Mouse (Mus musculus) layer of hippocampus, adult 2 months (tissue): ENCODE measurements around the gene Zfp653. TPM values are rescaled to one million over a fixed set of nuclear protein-coding genes. Genes with fewer than 3 reads are reported as not detected.

ENCODE experiments used
- DNase-seq, 2 experiments: peaks; one replicate each; pipeline ENCODE4 v3.0.0; 2022; ENCODE audit warnings: low spot score in 2 of 2
- H3K27ac ChIP-seq: fragments of 200-600 bp; 2 replicates; pipeline ENCODE4 v1.8.1; 2022
- H3K4me3 ChIP-seq: fragments of 200-600 bp; 2 replicates; pipeline ENCODE4 v1.8.1; 2022; ENCODE audit warnings: mild to moderate bottlenecking
- CTCF ChIP-seq: fragments of 200-600 bp; conservative IDR thresholded peaks from 2 replicates; pipeline ENCODE4 v1.8.1; 2022; ENCODE audit warnings: antibody characterized with exemption, mild to moderate bottlenecking, moderate library complexity
- microRNA-seq, 2 experiments: library from miRNA; unstranded; fragments of <30 nt; microRNA quantifications; one replicate each; pipeline ENCODE4 v1.2.0; 2021
- total RNA-seq, 2 experiments: library from RNA; stranded (reverse); gene quantifications; 2 replicates each; pipeline ENCODE4 v1.2.3; 2021

The Zfp653 gene
- total RNA-seq, 2 experiments from 2014 or later = 22.3 to 25.2 TPM

DNA sequence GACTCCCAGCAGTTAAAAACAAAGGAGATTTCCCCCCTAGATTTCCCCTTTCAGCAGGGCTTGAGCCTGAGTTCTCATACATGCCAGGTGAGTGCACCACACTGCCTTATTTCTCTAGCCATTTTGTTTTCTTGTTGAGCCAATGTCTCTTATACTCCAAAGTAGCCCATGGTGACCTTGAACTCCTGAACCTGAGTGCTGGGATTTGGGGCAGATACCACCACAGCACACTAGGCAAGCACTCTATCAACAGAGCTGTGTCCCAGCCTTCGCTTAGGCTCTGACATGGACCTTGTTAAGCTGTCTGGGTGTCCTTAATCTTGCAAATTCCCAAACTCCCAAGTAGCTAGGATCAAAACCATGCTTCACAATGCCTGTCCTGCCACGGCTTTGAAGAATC is 29.3 kb downstream of the Zfp653 start:
- Histone ChIP-seq H3K4me3 (no peak overlapping the region), H3K27ac (no peak overlapping the region)
- no peak for TF ChIP-seq CTCF
- no peak for DNase-seq

GRCm38 (mm10) chr9:22037826-22038225 is 33.4 kb downstream of the Zfp653 start:
- H3K27ac ChIP-seq = no peak overlapping the region
- H3K4me3 ChIP-seq = no peak overlapping the region
- TF ChIP-seq CTCF = no peak; the same call in 1 of the 2 replicates
- no peak for DNase-seq

DNA sequence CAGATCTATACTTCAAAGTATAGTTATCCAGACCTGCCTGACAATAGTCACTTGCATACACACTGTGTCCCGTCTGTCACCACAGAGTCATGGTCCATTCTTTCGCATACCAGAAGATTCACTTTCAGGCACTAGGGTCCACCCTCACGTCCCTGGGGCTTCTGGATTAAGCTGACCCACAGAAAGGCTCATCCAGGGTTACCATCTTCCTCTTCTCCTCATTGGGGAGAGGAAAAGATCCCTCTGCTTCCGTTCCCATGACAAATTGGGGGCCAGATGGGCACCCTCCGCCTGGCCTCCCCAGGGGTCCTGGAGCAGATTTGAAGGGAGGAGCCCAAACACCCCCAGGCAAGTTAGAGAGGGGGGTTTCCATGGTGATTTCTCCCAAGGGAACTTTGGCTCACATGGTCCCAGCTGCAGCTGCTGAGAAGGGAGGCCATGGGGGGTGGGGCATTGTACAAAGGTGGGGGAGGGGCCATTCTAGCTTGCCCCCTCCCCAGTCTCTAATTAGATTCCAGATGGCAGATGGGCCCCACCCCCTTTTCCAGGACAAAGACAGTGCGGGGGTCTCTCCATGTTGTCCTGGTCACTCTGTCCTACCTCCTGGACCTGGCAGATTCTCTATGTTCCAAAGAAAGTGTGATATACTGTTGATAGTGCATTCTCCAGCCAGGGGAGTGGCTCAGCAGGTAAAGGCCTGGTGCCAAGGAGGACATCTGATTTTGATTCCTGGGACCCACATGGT is 35.7 kb downstream of the Zfp653 start:
- Histone ChIP-seq H3K27ac (peak overlapping the region; percentile 3; the same call in 1 of the 2 replicates), H3K4me3 (no peak overlapping the region)
- no peak for TF ChIP-seq CTCF
- DNase-seq = no peak

DNA sequence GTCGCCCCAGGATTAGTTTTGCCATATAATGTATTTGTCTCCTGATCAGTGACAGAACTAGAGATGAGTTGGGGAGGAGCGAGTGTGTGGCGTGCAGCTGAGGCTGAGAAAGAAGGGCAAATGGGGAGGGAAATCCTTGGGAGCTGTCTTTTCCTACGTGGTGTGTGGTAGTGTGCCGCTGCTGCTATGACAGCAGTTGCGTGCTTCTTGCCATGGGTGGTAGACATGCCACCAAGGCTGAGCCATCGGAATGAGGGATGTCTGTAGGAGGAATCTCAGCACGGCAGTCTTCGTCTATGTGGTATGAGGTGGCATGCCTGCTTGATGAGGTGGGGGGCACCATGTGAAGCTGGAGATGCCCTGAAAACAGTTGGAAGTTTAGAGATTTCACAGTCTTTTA is 40.8 kb downstream of the Zfp653 start:
- no peak for TF ChIP-seq CTCF
- peak overlapping the region; percentile 41; the same call in 1 of the 2 replicates for H3K27ac ChIP-seq
- H3K4me3 ChIP-seq = no peak overlapping the region
- no peak for DNase-seq

DNA sequence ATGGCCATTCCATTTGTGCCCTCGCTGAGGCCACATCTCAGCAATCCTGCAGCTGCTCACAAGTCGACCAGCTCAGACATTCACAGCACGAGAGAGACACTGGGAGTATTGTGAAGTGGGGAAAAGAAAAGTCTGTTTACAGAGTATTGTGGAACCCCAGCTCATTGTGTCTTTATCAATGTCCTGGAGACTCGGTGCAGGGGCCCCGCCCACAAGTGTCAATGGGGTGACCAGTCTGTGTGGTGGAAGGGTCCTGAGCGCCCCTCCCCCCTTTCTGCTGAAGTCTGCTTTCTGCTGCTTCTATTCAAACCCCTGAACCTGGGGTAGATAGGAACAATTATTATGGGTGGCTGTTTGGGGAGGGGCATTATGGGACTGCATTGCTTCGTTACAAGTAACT is 42.7 kb downstream of the Zfp653 start:
- Histone ChIP-seq H3K27ac (peak overlapping the region; percentile 51), H3K4me3 (no peak overlapping the region)
- no peak for TF ChIP-seq CTCF
- DNase-seq = no peak

- Histone ChIP-seq H3K27ac (peak overlapping the region; percentile 81), H3K4me3 (no peak overlapping the region)
- no peak for DNase-seq
- no peak for TF ChIP-seq CTCF
Observed at GRCm38 (mm10) chr9:22024592-22024991, 46.6 kb downstream of the Zfp653 start.

GRCm38 (mm10) chr9:22017208-22017825 is 53.9 kb downstream of the Zfp653 start:
- no peak for TF ChIP-seq CTCF
- DNase-seq = no peak
- H3K27ac ChIP-seq = no peak overlapping the region
- H3K4me3 ChIP-seq = no peak overlapping the region

- Histone ChIP-seq H3K4me3 (no peak overlapping the region), H3K27ac (no peak overlapping the region)
- no peak for DNase-seq
- TF ChIP-seq CTCF = no peak
Observed at GRCm38 (mm10) chr9:22016245-22016644, 54.9 kb downstream of the Zfp653 start.

DNA sequence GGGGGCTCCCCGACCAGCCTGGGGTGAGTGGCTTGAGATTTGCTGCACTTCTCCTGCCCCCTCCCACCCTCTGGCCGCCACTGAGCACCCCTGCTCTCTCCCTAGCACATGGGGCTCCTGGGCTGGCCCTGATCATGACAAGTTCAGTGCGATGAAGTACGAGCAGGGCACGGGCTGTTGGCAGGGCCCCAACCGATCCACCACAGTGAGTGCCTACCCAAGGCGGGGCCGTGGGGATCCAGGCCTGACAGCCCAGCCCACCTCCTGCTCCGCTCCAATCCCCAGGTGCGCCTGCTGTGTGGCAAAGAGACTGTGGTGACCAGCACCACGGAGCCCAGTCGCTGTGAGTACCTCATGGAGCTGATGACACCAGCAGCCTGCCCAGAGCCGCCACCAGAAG is 58.4 kb downstream of the Zfp653 start:
- no peak for TF ChIP-seq CTCF
- DNase-seq = no peak

DNA sequence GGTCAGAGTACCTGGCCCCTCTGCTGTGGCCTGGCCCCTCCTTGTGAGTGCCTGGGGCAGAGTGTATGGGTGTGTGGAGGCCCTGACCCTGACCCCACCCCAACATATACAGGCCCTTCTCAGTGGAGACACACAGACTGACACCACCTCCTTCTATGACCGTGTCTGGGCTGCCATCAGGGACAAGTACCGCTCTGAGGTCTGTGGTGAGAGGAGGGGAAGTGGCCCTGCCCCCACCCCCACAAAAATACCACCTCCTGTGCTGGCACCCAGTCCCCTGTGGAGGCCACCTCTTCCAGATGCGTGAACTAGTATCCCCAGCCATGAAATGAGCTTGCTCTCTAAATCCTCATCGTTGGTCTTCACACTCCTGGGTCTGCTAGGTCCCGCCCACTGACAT is 60.1 kb downstream of the Zfp653 start:
- no peak for TF ChIP-seq CTCF
- H3K27ac ChIP-seq = no peak overlapping the region
- no peak for DNase-seq
- H3K4me3 ChIP-seq = no peak overlapping the region

More for the DNA sequence above, 58.4 kb downstream of the Zfp653 start:
- no peak overlapping the region for H3K27ac ChIP-seq
- H3K4me3 ChIP-seq = no peak overlapping the region

Small RNA genes within 50 kb of the gene (microRNA-seq; reads per million reads assigned to microRNA genes)
- gene Mir7084 = 0 to 1.8 reads per million in 2 experiments

Other genes starting within 250 kb of the Zfp653 start
- not detected for gene Angptl8, start 235.9 kb downstream of the Zfp653 start, total RNA-seq
- 10 to 100 TPM; 12.2 to 13.6 TPM for gene Dock6, start 218.7 kb downstream of the Zfp653 start, total RNA-seq
- gene Rab3d, start 153.2 kb downstream of the Zfp653 start, total RNA-seq = 10 to 100 TPM; 16.7 to 18.8 TPM
- gene Ccdc159, start 143.9 kb downstream of the Zfp653 start, total RNA-seq = 10 to 100 TPM; 18.9 to 21.4 TPM
- 10 to 100 TPM; 44.4 to 45.9 TPM for gene Tmem205, start 143.8 kb downstream of the Zfp653 start, total RNA-seq
- 100 to 1,000 TPM; 297 to 300 TPM for gene Plppr2, start 134.3 kb downstream of the Zfp653 start, total RNA-seq
- 10 to 100 TPM; 14.8 to 15.9 TPM for gene Swsap1, start 115.6 kb downstream of the Zfp653 start, total RNA-seq
- gene Epor, start 107.9 kb downstream of the Zfp653 start, total RNA-seq = 1 to 10 TPM; 7.8 to 9.1 TPM
- gene Rgl3, start 81.9 kb downstream of the Zfp653 start, total RNA-seq = 1 to 10 TPM; 2.9 to 3.8 TPM
- 1 to 10 TPM; 8.5 to 9.2 TPM for gene Ccdc151, start 68.7 kb downstream of the Zfp653 start, total RNA-seq
- gene Prkcsh, start 68.6 kb downstream of the Zfp653 start, total RNA-seq = 100 to 1,000 TPM; 106 to 111 TPM
- gene Elavl3, start 19.4 kb downstream of the Zfp653 start, total RNA-seq = 100 to 1,000 TPM; 156 to 160 TPM
- gene Gm49318, start 117 bp downstream of the Zfp653 start, total RNA-seq = 1 to 10 TPM; 2.2 to 6.3 TPM
- gene Ecsit, start 14.1 kb upstream of the Zfp653 start, total RNA-seq = 10 to 100 TPM; 44.7 to 47.2 TPM
- 1 to 10 TPM in 1 of 2 experiments, under 1 TPM in 1; 0.44 to 1.4 TPM for gene Cnn1, start 27.8 kb upstream of the Zfp653 start, total RNA-seq
- 10 to 100 TPM; 54.6 to 54.8 TPM for gene Elof1, start 45.8 kb upstream of the Zfp653 start, total RNA-seq
- gene Acp5, start 64.3 kb upstream of the Zfp653 start, total RNA-seq = under 1 TPM; 0.27 to 0.69 TPM
- gene Pigyl, start 85.5 kb upstream of the Zfp653 start, total RNA-seq = 10 to 100 TPM; 49.0 to 50.5 TPM
- under 1 TPM in 1 of 2 experiments, not detected in 1; 0.42 TPM for gene Zfp872, start 116.7 kb upstream of the Zfp653 start, total RNA-seq
- gene Zfp809, start 154.3 kb upstream of the Zfp653 start, total RNA-seq = 10 to 100 TPM; 26.0 to 26.4 TPM
- gene Zfp599, start 188.5 kb upstream of the Zfp653 start, total RNA-seq = 1 to 10 TPM; 6.4 to 6.7 TPM
- gene Zfp810, start 236.3 kb upstream of the Zfp653 start, total RNA-seq = 10 to 100 TPM; 19.9 to 23.2 TPM